Mouse (Mus musculus) kidney, embryonic 16.5 days (tissue): ENCODE measurements around the gene Tpr. TPM values are rescaled to one million over a fixed set of nuclear protein-coding genes. Genes with fewer than 3 reads are reported as not detected.

Source experiments
- ATAC-seq: fragments of 200-750 bp; cut with Nextera tagmentation; 2 replicates; pipeline ENCODE4 v1.8.0; 2017; ENCODE audit warnings: moderate TSS enrichment; ENCODE audit not compliant: low FRiP score, low TSS enrichment
- H3K27ac ChIP-seq: fragments of 300-500 bp; sonication (generic); 2 replicates; pipeline ENCODE4 v1.5.1; 2014; ENCODE audit warnings: low read length
- H3K27me3 ChIP-seq: fragments of 300-500 bp; sonication (generic); 2 replicates; pipeline ENCODE4 v1.6.1; 2014; ENCODE audit warnings: low read length, control low read depth, mixed read lengths; ENCODE audit not compliant: insufficient read depth
- H3K36me3 ChIP-seq: fragments of 300-500 bp; sonication (generic); 2 replicates; pipeline ENCODE4 v1.6.1; 2014; ENCODE audit warnings: low read length, control low read depth, mixed read lengths; ENCODE audit not compliant: insufficient read depth
- H3K4me1 ChIP-seq: fragments of 300-500 bp; sonication (generic); 2 replicates; pipeline ENCODE4 v1.6.1; 2014; ENCODE audit warnings: low read length, control low read depth, mixed read lengths; ENCODE audit not compliant: insufficient read depth
- H3K4me2 ChIP-seq: fragments of 300-500 bp; sonication (generic); replicated peaks from 2 replicates; pipeline ENCODE4 v1.6.1; 2014; ENCODE audit warnings: low read depth, low read length
- H3K4me3 ChIP-seq: fragments of 300-500 bp; sonication (generic); 2 replicates; pipeline ENCODE4 v1.5.1; 2014; ENCODE audit warnings: mild to moderate bottlenecking, low read length
- H3K9ac ChIP-seq: fragments of 300-500 bp; sonication (generic); replicated peaks from 2 replicates; pipeline ENCODE4 v1.6.1; 2014; ENCODE audit warnings: low read length
- H3K9me3 ChIP-seq: fragments of 300-500 bp; sonication (generic); 2 replicates; pipeline ENCODE4 v1.6.1; 2016; ENCODE audit warnings: low read length, control low read depth
- WGBS: fragments of 180-500 bp; shearing (Covaris S2); extraction: QIAGEN DNeasy Blood & Tissue Kit; methylation state at CpG from one replicate; pipeline ENCODE4 v1.1.7; 2014; 5-methylcytosine and 5-hydroxymethylcytosine counted together
- polyA plus RNA-seq: library from polyadenylated mRNA; unstranded; fragments of >200 nt; fragmentation: Nextera tagmentation; extraction: Ambion mirVana; gene quantifications from 2 replicates; pipeline ENCODE4 v1.2.1, GENCODE M21; 2015

The Tpr gene
- polyA plus RNA-seq, 1 experiment from 2014 or later, result 132 TPM

GRCm38 (mm10) chr1:150396001-150396400 lies 3.4 kb downstream of the Tpr start:
- 91% methylated on average over 3 of the region's 3 CpGs for WGBS
- no peak overlapping the region for H3K9ac ChIP-seq
- H3K27ac ChIP-seq, result no peak overlapping the region
- no peak overlapping the region for H3K4me2 ChIP-seq
- no peak overlapping the region for H3K4me3 ChIP-seq
- no peaks in the 10 kb centered on the region for H3K27me3 ChIP-seq
- peaks cover 30% of the 10 kb centered on the region for H3K36me3 ChIP-seq
- peaks cover 9% of the 10 kb centered on the region for H3K4me1 ChIP-seq
- no peaks in the 10 kb centered on the region for H3K9me3 ChIP-seq
- ATAC-seq, result no peak

GRCm38 (mm10) chr1:150403914-150404313 lies 11.3 kb downstream of the Tpr start:
- Histone ChIP-seq H3K27me3 (no peaks in the 10 kb centered on the region), H3K36me3 (peaks cover 36% of the 10 kb centered on the region), H3K27ac (no peak overlapping the region), H3K4me1 (no peaks in the 10 kb centered on the region), H3K9me3 (no peaks in the 10 kb centered on the region), H3K4me2 (no peak overlapping the region), H3K9ac (no peak overlapping the region), H3K4me3 (no peak overlapping the region)
- no peak for ATAC-seq
- WGBS, result 88% methylated on average over 3 of the region's 3 CpGs

GRCm38 (mm10) chr1:150404555-150404954 lies 11.9 kb downstream of the Tpr start:
- Histone ChIP-seq H3K4me3 (no peak overlapping the region), H3K9me3 (no peaks in the 10 kb centered on the region), H3K4me2 (no peak overlapping the region), H3K36me3 (peaks cover 37% of the 10 kb centered on the region), H3K9ac (no peak overlapping the region), H3K27me3 (no peaks in the 10 kb centered on the region), H3K4me1 (no peaks in the 10 kb centered on the region), H3K27ac (no peak overlapping the region)
- ATAC-seq, result no peak
- 89% methylated on average over 3 of the region's 3 CpGs for WGBS

- no peaks in the 10 kb centered on the region for H3K27me3 ChIP-seq
- ATAC-seq, result no peak
- 89% methylated on average over 9 of the region's 9 CpGs for WGBS
- H3K36me3 ChIP-seq, result peaks cover 48% of the 10 kb centered on the region
- no peak overlapping the region for H3K9ac ChIP-seq
- H3K4me1 ChIP-seq, result no peaks in the 10 kb centered on the region
- H3K4me2 ChIP-seq, result no peak overlapping the region
- no peak overlapping the region for H3K27ac ChIP-seq
- no peak overlapping the region for H3K4me3 ChIP-seq
- H3K9me3 ChIP-seq, result no peaks in the 10 kb centered on the region
These were observed 14.6 kb downstream of the Tpr start for GRCm38 (mm10) chr1:150407285-150407684.

- peaks cover 51% of the 10 kb centered on the region for H3K36me3 ChIP-seq
- H3K9me3 ChIP-seq, result no peaks in the 10 kb centered on the region
- 97% methylated on average over 6 of the region's 6 CpGs for WGBS
- no peak overlapping the region for H3K4me3 ChIP-seq
- H3K4me1 ChIP-seq, result no peaks in the 10 kb centered on the region
- no peak overlapping the region for H3K4me2 ChIP-seq
- no peaks in the 10 kb centered on the region for H3K27me3 ChIP-seq
- no peak for ATAC-seq
- no peak overlapping the region for H3K9ac ChIP-seq
- no peak overlapping the region for H3K27ac ChIP-seq
These were observed 17.4 kb downstream of the Tpr start for GRCm38 (mm10) chr1:150409996-150410395.

- no peaks in the 10 kb centered on the region for H3K4me1 ChIP-seq
- no peak overlapping the region for H3K4me3 ChIP-seq
- H3K9me3 ChIP-seq, result no peaks in the 10 kb centered on the region
- no peak overlapping the region for H3K9ac ChIP-seq
- H3K27me3 ChIP-seq, result no peaks in the 10 kb centered on the region
- no peak for ATAC-seq
- 94% methylated on average over 3 of the region's 3 CpGs for WGBS
- peaks cover 61% of the 10 kb centered on the region for H3K36me3 ChIP-seq
- H3K27ac ChIP-seq, result no peak overlapping the region
- H3K4me2 ChIP-seq, result no peak overlapping the region
These were observed 23.4 kb downstream of the Tpr start for GRCm38 (mm10) chr1:150416006-150416405.

- ATAC-seq, result no peak
- Histone ChIP-seq H3K9ac (no peak overlapping the region), H3K9me3 (no peaks in the 10 kb centered on the region), H3K4me2 (no peak overlapping the region), H3K4me3 (no peak overlapping the region), H3K27ac (no peak overlapping the region), H3K36me3 (peaks cover 66% of the 10 kb centered on the region), H3K27me3 (no peaks in the 10 kb centered on the region), H3K4me1 (no peaks in the 10 kb centered on the region)
- 86% methylated on average over 4 of the region's 4 CpGs for WGBS
These were observed 25.8 kb downstream of the Tpr start for GRCm38 (mm10) chr1:150418426-150418825.

- WGBS, result 71% methylated on average over 9 of the region's 9 CpGs
- peaks cover 64% of the 10 kb centered on the region for H3K36me3 ChIP-seq
These were observed 33.0 kb downstream of the Tpr start for GRCm38 (mm10) chr1:150425665-150426064.

GRCm38 (mm10) chr1:150426216-150426615 lies 33.6 kb downstream of the Tpr start:
- Histone ChIP-seq H3K9ac (no peak overlapping the region), H3K36me3 (peaks cover 66% of the 10 kb centered on the region), H3K4me2 (no peak overlapping the region), H3K27ac (no peak overlapping the region), H3K27me3 (no peaks in the 10 kb centered on the region), H3K9me3 (no peaks in the 10 kb centered on the region), H3K4me1 (no peaks in the 10 kb centered on the region), H3K4me3 (no peak overlapping the region)
- WGBS, result 84% methylated on average over 3 of the region's 3 CpGs
- no peak for ATAC-seq

More at GRCm38 (mm10) chr1:150425665-150426064, 33.0 kb downstream of the Tpr start:
- H3K4me3 ChIP-seq, result no peak overlapping the region
- no peaks in the 10 kb centered on the region for H3K9me3 ChIP-seq
- H3K4me2 ChIP-seq, result no peak overlapping the region
- no peaks in the 10 kb centered on the region for H3K27me3 ChIP-seq
- no peaks in the 10 kb centered on the region for H3K4me1 ChIP-seq
- no peak overlapping the region for H3K9ac ChIP-seq
- ATAC-seq, result no peak
- no peak overlapping the region for H3K27ac ChIP-seq

GRCm38 (mm10) chr1:150438641-150439040 lies 46.0 kb downstream of the Tpr start:
- Histone ChIP-seq H3K27ac (no peak overlapping the region), H3K27me3 (no peaks in the 10 kb centered on the region), H3K4me1 (no peaks in the 10 kb centered on the region), H3K4me3 (no peak overlapping the region), H3K4me2 (no peak overlapping the region), H3K9me3 (no peaks in the 10 kb centered on the region), H3K9ac (no peak overlapping the region), H3K36me3 (peaks cover 59% of the 10 kb centered on the region)
- ATAC-seq, result no peak
- WGBS, result 87% methylated on average over 3 of the region's 3 CpGs
